Mouse (Mus musculus): Measurements from ENCODE around the gene Hspb8.

Hspb8 gene

DNA sequence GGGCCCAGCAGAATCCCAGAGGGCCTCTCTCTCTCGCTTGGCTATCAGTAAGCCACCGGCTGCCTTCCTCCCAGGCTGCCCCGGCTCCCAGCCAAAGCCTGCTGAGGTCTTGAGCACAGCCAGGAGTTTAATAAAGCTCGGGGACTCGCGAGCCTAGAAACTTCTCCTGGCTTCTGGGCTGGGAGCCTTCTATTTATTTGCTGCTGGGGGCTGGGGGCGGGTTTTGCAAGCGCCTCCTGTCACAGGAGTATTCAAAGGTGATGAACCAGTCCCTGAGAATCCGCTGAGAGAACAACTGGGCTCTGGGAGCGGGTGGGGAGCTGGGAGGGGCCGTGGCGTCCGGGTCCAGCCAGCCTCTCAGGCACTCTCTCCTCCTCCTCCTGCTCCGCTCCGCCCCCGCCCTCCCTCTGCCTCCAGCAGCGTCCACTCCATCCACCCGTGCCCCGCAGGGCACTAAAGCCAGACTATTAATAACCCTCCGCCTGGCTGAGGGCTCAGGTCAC is at the start of gene Hspb8:
TSS of gene Hspb8 (minus strand) at position 166 of the 503 bp plus-strand sequence.
- DNase-seq = peak; percentile 68 to 83

DNA sequence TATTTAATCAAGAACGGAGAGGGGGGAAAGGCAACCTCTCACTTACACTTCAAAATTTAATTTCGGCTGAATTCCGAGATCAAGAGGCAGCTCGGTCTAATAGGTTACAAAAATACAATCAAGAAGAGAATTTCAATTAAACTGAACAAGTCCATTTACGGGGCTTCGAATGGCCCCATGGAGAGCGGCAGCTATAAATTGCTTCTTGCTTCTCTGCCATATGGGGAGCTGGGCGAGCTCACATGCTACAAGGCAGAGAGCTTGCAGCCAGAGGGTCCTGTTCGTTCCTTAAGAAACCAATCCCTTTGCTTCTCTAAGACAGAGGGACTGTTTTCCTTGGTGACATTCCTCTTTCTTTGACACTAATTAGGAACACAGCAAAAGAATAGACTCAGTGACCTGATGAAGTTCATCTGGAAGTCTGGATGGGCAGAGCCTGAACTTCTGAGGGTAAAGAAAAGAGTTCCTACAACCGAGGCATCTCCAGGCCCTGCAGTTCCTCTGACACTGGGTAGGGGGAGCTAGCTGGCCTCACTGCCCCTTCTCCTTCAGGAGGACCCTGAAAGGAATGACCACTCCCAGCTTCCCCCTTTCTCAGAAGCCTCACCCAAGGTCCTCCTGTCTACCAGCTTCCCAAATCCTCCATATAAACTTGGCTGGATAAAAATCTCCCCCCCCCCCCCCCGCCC is 38.8 kb upstream of the Hspb8 start:
- DNase-seq = no peak

DNA sequence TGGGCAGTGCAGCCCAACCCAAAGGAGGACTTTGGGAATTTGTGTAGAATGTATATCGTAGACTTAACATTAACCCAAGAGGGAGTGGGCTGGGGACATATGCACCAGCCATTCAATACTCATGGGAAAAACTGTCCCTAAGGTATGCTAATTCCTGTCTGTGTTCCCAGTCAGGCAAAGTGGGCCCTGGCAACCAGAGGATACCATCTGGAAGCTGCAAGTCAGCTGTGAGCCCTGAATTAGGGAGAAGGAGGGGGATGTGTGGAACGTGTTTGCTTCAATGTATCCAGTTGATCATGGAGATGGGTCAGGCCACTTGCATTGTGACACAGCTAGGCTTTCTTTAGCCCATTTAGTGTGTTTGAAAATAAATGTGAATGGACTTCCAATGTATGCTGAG is 37.3 kb upstream of the Hspb8 start:
- DNase-seq = no peak

DNA sequence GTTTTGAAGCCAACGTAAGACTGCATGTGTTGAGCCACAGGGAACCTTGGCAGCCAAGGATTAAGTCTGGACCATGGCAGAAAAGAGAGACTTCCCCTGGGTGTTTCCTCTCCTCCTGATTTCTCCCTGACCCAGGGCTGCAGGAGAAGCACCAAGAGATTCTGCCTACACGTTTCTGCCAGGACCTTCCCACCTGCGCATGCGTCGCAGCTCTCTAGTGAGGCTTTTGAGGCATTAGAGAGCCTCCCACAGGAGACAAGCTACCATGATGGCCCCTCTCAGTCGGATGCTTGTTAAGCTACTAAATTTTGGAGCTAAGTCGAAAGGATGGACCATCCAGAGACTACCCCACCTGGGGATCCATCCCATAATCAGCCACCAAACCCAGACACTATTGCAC is 35.1 kb upstream of the Hspb8 start:
- no peak for DNase-seq

DNA sequence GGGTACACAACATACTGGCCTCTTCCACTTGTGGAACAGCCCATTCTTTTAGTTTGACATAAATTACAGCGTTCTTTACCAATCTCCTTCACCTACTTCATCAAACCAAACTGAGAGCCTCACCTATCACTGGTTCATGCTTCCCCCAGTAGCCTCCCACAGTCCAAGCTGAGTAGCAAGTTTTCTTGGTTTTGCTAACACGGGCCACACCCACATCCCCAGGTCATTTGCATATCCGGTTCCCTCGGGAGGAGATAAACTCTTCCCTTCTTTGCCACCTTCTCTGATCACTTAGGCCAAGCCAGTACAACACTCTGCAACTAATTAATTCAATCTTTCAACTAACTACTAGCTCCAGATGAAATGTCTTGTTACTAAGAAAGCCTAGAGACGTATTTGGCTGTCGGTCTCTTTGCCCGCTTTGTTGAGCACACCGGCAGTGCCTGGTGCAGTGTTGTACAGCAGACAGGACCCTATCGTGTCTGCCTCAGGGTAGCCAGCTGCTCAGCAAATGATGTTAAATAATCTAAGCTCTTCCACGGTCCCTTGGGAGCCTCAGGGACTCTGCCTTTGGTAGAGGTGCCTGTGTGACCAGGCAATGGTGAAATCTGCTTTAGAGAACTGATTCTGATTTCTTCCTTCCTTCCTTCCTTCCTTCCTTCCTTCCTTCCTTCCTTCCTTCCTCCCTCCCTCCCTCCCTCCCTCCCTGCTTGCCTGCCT is 34.3 kb upstream of the Hspb8 start:
- DNase-seq = no peak

DNA sequence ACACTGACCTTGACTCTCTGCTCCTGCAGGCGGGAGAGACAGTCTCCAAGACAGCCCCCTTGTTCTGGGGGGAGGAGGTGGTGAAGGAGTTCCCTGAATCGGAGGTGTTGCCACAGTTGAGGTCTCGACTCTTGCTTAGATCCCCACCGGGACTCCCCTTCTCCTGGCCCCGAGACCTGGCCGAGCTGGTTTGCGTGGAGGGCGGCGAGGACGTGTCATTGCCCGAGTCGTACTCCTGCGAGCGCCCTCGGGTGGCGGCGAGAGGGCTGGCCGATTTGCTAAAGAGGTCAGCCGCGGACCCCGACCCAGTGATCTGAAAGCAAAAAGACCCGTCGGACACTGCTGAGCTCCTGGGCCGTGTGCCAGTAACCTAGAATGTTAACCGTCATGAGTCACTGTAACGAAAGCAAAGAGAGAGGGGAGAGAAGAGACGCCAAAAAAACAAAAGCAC is 30.8 kb upstream of the Hspb8 start:
- DNase-seq = peak; percentile 52 to 67

DNA sequence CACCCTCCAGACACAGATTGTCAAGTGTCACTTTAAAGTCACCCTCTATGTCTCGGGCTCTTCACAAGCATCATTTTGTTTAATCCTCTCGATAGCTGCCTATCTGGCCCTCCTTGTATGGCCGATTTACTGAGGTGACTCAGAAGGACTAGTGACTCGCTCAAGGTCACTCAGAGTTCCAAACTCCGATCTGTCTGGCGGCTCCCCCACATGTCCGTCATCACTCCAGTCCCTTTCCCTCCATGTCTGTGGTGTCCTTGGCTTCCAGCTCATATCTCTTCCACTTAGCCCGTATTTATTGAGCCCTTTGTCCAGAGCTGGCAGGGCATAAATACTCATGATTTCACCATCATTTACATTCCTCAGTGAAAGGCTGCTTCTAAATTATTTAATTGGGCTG is 28.2 kb upstream of the Hspb8 start:
- DNase-seq = no peak

DNA sequence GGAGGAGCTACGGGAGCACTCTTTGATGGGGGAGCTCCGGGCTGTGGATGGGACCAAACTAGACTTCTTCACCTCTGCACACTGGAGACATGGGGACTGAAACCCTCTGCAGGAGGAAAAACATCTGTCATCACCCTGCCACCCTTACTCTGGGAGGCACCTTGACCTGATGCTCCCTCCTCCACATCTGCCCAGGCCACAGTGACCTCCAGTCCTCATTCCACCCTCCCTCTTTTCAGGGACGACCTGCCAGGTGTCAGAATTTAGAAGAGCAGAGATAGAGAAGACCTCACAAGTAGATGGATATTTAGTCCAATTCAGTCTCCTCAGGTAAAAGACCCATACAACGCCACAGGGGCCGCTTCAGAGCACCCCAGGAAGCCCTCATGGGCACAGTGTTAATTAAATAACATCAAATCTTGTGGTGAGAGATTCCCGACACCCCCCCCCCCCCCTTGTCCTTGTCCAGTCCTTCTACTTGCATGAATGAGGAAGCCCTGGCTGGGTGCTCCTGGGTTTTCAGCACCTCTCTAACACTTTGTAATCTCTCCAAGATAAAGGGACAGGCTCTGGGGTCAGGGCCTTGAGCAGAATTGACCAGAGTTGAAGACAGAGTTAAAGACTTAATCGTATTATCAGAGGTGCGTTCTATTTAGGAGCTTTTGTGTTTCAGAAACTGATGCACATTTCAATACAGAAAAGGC is 27.0 kb upstream of the Hspb8 start:
- DNase-seq = no peak

DNA sequence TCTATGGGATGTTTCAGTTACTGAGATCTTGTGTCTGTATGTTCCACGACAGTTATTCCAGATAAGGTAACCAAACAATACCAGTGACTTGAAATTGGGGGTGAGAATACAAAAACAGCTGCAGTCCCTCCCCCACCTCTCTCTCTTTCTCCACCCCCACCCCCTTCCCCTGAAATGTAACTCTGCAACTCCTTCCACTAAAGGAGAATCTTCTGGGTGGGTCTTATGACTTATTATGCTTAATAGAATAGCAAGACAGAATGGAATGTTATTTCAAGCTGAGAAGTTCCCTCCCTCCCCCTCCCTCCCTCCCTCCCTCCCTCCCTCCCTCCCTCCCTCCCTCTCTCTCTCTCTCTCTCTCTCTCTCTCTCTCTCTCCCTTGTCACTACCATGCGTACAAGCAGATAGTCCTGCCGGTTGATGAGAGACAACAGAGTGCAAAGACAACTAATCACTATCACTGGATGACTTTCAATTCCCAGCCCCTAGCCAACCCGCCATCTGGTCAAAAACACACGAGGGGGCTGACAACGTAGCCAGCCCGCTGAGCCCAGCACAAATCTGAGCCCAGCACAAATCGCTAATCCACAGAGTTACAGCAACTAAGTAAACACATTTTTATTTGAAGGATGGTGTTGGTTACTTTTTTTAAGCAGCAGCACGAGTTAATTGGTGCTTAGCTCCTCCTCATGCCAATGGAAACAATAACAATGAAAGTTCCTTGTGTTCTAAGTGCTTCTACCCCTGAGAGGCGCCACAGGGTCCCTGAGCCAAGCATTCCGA is 25.9 kb upstream of the Hspb8 start:
- no peak for DNase-seq

DNA sequence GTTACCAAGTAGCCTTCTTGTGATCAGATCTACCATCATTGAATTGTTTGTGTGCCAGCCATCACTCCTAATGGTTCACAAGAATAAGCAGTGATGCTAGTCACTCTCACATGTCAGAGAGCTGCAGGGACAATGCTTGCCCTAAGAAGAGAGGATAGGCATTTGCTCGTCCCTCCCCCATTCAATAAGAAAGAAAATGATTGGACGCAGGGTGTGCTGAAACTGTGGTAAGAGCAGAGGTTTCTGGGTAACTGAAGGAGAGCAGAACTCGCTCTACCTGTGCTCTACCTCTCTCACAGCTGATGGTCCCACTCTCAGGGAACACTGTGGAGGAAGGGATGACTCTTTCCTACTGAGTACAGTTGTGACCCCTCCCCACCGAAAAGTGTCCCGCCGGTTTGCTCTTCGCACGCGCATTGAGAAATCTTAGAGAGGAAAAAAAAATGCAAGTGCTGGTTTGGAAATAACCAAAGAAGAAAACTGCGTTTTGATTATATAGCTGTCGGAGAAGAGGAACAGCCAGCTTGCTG is 25.2 kb upstream of the Hspb8 start:
- no peak for DNase-seq

DNA sequence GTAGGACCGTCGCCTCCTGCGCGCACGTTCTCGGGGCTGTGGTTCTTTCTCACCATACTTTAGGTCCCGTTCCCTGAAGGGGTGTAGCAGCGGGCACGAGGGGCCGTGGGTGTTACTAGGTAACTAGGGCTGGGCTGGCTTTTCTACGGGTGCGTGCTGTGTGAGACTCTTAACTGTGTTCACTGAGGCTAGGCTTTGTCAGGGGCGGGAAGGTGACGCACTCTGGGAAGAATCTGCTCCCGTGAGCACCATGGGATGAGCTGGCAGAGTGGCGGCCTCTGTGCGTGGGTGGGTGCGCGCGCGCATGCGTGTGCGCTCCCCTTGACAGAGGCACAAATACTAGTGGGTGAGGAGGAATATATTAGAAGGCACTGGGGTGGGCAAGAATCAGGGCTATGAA is 23.9 kb upstream of the Hspb8 start:
- DNase-seq = peak in 1 of 2 experiments; percentile 40

DNA sequence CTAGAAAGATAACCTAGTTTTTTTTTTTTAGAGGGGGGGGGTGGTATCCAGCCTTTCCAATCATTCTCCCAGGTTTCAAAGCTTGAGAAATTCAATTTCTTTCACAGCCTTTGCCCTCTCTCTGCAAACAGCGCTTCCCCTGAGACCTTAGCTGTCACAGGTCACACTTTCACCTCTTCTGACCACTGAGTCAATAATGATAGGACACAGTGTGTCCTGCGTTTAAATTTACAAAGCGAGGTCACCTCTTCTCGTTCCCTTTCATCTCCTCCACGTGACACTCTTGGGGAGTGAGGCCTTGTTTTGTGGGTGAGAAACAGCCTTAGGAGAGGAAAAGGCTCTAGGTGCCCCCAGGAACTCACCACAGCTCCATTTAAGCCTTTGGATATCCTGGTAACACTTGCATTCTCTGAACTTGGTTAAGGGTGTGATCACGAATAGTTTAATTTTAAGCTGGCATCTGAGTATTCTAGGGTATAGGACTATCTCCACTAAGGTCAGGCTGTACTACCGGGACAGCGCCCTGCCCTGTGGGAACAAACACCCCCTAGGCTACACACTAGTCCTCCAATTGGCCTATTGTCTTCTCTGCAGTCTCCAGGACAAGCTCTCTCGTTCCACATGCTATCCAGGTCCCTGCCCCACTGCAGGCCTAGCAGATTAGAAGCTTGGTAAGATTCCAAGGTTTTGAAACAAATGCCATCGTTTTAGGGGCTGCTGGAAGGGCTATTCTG is 23.1 kb upstream of the Hspb8 start:
- DNase-seq = no peak

DNA sequence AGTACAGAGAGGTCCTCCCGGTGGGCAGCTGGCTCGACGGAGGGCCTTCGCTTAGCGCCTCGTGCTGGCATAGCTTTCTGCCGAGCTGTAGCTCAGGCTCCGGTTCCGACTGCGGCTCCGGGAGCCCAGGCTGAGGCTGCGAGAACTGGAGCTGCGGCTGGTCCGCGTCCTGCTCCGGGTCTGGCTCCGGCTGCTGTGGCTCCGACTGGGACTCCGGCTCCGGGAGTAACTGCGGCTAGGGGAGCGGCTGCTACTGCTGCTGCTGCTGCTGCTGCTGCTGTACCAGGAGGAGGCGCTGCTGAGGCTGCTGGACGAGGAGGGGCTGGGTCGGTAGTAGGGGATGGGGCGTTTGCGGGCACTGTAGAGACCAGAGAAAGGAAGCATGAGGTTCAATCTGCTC is 21.9 kb upstream of the Hspb8 start:
- DNase-seq = no peak

DNA sequence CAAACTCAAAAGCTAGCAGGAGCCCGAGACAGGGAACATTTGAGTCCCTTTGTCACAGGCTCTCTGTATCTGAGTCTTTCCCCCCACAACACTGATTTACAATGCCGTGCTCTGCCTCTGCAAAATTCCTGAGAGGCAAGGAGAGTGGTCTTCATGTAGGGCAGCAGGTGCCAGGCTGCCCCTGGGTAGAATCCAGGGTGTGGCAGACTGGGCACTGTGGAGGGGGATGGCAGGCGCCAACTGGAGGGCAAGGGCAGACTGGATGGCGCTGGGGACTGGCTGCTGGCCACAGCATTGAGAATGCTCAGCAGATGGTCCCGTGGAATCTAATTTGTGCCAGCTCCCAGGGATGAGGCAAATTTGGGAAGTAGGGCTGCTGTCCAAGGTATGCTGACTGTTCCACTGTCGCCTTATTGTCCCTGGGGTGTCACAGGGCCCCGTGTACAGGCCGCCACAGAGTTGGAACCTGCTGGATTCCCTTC is 20.8 kb upstream of the Hspb8 start:
- DNase-seq = no peak

DNA sequence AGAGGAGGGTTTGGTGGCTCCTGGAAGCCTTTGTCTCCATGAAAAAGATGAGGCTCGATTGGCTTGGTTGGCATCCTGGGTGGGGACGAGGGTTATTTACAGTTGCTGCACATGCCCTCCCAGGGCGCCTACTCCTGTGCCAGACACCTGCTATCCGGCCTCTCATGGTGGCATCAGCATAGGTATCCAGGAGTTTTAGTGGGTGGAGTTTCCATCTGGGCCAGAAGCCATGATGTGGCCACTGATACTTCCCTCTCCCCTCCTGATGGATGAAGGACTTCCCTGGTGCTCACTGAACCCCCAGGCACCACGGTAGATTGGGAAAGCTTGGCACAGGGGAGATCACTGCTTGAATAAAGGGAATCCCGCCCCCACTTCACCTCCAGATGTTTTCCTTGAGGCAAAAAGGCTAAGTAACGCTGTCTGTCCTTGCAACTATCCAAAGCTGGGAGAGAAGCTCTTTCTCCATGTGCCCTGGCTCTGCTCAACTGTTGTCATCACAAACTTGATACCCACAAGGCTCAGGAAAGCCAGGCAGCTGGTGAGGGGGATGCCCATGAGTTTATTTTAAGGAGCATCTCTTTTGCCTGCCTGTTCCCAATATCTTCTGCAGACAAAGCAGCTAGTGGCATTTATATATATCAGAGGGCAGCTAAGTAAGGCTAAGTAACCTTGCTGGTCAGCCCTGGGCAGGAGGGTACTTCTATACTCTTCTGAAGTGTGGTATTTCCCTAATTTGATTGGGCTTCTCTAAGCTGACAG is 20.2 kb upstream of the Hspb8 start:
- no peak for DNase-seq

DNA sequence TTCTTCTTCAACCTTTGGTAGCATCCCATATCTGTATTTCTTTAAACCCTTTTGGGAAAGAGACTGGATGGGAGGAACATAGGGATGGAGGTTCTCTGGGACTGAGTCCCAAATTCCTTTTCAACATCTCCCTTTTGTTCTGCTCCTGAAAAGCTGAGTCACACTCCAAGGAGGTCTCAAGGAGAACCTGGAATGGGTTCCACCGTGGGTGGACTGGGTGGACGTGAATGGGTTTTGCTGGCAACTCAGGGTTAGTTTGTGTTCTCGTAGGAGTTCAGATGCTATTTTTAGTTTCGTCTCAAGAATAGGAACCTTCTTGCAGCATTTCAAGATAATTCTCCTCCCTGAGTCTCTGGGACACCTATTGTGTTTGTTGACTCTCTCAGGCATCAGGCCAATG is 17.6 kb upstream of the Hspb8 start:
- DNase-seq = no peak

DNA sequence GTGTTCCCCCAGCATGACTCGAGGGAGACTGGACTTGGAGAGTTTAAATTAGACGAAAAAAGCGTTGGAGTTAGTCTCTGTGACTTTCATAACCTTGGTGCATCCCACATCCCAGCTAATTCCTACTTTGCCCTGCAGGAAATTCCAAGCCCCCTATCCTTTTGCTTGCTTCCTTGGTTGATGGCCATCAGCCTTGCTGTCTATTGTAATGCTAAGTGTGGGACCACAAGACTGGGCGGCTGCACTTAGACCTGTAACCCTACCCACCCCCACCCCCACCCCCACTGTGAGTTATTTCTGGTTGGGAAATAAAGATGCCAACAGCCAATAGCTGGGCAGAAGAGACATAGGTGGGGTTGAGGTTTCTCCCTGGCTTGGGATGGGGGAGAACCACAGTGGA is 15.7 kb upstream of the Hspb8 start:
- no peak for DNase-seq

DNA sequence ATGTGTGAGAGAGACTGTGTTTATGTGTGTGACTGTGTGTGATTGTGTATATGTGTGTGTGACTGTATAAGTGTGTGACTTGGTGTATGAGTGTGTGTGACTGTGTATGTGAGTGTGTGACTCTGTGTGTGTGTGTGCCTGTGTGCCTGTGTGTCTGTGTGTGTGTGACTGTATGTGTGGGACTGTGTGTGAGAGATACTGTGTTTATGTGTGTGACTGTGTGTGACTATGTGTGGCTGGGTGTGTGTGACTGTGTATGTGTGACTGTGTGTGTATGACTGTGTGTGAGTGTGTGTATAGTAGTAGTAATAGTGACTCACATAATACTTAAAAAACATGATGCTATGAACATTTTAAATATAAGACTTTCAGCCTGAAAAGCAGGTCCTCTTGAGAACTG is 13.5 kb upstream of the Hspb8 start:
- no peak for DNase-seq

DNA sequence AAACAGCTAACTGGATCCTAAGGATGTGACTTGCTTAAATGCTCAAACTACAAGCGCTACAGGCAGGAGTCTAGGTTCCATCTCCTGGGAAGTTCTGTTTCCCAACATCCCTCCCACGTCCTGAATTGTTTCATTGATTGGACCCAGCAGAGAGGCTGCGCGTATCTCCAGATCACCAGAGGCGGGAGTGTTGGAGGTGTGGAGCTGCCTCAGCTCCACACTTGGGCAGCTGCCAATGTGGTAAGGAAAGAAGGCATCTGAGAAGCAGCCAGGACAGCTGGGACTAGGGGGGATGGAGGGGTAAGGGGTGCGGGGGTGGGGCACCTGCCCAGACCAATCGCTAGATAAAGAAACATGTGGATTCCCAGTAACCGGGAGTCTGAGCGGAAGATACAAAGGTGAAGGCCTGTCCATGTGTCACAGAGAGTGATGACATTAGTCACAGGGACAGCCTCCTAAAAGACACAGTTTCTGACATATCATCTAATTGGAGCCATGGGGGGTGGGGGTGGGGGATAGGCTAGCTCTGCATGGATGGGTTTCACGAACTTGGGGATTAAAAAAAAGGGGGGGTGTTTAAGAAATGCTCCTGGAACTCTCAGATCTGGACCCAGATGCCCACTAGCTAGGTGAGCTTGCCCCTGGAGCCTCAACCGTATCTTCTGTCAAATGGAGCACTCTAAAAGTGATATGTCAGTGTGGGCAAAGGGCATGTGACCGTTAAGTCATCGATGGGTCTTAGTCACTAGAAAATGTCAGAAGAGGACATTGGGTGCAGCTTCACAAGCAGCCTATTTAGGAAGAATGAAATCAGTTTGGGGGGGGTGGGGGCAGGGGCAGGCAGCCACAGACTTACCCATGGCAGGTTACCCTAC is 12.5 kb upstream of the Hspb8 start:
- no peak for DNase-seq

DNA sequence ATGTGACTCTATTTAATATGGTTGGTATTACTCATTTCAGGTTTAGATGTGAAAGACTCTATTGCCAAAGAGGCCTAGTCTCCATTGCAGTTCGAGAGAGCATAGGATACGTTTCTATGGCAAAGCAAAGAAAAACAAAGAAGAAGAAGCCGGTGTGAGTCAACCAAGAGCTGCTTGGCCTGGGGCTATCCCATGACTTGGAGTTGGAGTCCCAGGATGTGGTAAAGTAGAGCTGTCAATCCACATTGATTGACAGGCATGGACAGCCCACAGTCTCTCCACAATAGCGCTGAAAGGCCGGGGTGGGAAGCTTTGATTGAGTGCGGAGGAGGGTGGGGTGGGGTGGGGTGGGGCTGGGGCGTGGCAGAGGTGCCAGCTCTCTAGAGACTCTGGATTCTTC is 10.2 kb upstream of the Hspb8 start:
- DNase-seq = no peak
